Mouse (Mus musculus): ENCODE data around the gene Ralgds.
"Not testable (repeated sequence)": the region's sequence is repeated elsewhere in the genome, so short reads cannot be mapped to it uniquely, and the experiment has no call there.

Gene Ralgds

DNA sequence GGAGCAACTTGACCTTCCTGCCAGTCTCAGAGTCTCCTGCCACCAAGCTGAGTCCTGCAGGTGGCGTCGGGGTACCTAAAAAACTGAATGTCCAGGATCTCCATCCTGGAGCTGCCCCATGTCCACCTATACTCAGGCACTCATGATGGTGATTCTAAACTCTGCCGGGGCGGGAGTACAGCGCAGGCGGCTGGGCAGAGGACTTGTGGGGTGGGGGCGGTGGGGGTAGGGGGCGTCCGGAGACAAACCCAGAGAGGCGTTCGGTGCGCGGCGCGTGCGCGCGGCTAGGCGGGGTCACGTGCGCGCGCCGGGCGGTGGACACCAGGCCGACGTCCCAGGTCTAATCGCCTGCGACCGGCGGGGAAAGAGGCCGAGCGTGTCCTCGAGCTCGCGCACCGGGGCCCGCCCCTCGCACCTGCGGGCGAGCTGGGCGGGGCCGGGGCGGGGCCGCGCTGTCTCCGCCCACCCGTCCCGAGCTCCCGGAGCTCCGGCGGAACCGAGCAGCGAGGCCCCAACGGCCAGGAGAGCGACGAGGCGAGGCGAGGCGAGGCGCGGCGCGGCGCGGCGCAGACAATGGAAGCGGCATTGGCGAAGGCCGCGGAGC is at the start of gene Ralgds:
Gene Ralgds, plus strand, starts transcription at position 328 of the 604 bp plus-strand sequence.
- peak in 1 of 2 experiments; percentile 53 for DNase-seq (ENCODE audit: low spot score in 2 of 2)

DNA sequence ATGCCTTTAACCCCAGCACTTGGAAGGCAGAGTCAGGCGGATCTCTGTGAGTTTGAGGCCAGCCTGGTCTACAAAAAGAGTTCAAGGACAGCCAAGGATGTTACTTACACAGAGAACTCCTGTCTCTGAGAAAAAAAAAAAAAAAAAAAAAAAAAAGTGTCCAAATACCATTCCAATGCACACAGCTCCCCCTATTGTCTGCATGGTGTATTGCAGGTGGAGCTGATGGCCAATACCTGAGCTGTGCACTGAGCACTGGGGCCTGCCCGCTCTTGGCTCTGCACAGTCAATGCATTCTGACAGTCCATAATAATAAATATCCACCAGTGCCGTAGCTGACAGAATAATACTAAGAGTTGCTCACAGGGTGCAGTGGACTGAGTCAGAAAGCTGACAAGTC is 49.0 kb upstream of the Ralgds start:
- DNase-seq (ENCODE audit: low spot score in 2 of 2): peak; percentile 33 to 68

DNA sequence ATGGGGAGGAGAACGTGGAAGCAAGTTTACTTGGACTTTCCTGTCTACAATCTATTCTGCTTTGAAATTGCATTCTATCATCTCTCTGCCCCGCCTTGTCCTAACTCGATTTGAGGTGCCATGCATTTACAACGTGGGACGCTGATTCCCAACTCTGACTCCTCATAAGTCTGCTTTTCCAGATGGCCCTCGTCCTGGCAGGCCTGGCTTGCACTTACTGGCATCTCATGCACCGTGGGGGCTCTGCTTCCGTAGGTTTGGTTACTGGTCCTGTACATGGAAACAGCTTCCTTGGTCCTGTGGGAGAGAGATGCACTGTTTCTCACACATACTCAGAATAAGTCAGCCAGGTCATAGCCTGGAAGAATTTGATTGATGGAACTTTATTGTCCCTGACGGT is 48.0 kb upstream of the Ralgds start:
- DNase-seq (ENCODE audit: low spot score in 2 of 2): no peak

DNA sequence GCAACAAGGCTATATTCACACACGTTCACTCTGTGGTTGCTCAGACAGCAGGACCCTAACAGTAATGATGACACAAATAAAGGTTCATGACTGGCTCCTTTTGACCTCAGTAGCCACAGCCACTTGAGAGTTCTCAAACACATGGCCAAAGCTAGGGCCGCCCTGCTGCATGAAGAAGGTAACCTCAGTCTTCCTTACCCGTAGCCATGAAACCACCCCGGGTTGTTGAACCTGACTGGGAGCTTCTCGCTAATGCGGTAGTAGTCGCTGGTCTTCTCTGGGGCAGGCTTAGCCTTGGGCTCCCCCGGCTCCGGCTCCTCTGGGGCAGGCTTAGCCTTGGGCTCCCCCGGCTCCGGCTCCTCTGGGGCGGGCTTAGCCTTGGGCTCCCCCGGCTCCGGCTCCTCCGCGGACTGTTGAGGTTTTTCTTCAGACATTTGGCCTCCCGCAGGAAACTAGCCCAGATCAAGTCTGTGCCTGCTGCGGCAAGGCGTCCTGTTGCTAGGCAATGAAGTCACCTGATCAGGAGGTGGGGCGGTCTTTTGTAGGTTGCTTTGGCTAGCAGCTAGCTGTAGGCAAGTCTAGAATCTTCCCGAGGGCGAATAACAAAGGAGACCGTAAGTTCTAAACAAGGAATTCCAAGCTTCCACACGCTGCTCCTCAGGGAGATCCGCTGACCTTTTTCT is 46.9 kb upstream of the Ralgds start, which contains the start of gene 1700007K13Rik:
Gene 1700007K13Rik, minus strand, starts transcription at position 497 of the 683 bp plus-strand sequence.
- peak; percentile 31 to 39 for DNase-seq (ENCODE audit: low spot score in 2 of 2)

DNA sequence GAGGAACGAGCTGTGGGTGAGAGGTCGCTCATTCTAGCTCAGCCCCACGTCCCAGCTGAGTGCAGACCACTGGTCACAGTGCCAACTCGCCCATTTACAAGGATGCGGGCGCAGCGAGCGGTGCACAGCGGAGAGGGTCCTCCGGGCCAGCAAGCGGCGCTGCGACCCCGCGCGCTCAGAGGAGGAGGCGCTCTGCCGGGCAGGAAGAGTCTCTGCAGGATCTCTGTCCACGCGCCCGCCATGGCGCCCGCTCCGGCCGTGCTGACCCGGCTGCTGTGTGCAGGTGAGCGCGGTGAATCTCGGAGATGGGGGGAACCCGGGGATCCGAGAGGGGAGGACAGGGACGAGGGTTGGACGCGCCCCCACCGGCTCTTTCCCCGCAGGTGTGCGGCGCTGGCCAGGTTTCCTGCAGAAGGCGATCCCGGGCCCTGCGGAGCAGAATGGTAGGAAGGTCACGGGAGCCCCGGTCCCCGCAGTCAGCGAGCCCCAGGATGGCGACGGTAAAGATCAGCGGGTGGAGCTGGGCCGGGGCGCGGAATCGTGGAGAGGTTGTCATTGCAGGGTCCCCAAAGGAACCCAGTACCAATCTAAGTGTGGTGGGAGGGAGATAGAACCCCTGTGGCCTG is 45.0 kb upstream of the Ralgds start, which contains the start of gene Mrps2:
Gene Mrps2, plus strand, starts transcription at position 207 of the 626 bp plus-strand sequence.
- peak; percentile 40 to 80 for DNase-seq (ENCODE audit: low spot score in 2 of 2)

DNA sequence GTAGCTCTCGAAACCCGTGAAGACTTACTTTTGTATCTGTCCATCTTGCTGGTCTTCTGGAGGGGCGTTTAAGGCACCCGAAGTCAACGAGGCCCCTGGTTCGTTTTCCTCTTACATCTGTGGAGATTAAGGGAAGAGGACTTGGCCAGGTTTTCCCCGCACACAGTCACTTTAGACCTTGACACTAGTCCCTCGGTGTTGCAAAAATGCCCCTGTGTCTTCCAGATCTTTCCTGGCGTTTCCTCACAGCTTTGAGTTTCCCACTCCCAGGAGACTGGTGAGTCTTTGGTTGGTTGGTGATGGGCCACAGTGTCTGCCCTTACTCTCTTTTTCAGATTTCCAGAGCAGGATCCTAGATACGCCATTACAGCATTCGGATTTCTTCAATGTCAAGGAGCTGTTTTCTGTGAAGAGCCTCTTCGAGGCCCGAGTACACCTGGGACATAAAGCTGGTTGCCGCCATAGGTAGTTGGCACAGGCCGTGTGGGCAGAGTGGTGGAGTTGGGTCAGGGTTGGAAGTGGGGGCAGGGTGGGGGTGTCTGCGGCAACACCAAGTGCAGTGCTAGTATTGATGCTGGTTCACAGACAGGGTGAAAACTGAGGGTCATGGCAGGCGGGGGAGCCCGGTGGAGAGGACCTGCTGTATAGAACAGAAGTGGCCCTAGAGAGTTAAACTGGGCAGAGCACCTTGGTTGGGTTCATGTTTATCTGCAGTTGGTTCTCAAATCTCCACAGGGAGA is 44.3 kb upstream of the Ralgds start:
- DNase-seq (ENCODE audit: low spot score in 2 of 2): no peak

DNA sequence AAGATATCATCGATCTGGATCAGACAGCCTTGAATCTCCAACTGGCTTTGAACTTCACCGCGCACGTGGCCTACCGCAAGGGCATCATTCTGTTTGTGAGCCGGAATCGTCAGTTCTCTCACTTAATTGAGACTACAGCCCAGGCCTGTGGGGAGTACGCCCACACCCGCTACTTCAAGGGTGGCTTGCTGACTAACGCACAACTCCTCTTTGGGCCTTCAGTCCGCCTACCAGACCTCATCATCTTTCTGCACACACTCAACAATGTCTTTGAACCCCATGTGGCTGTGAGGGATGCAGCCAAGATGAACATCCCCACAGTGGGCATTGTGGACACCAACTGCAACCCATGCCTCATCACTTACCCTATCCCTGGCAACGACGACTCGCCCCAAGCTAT is 43.5 kb upstream of the Ralgds start:
- no peak for DNase-seq (ENCODE audit: low spot score in 2 of 2)

DNA sequence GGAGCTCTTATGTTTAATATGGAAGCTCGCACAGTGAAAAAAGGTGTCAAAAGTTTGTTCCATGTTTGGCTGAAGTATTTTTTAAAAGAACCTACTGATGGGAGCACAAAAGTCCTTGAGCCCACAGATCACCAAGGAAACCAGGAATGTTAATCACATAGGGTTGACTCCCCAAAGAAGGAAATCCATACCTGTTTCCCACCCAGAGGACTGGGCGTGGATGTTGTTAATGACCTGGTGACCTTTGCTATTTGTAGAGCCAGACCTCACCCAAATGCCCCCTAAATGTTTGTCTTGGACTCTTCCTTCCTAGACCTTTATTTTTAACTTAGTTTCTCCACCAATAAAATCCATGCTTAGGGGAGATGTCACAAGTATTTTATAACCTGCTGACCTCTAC is 42.3 kb upstream of the Ralgds start:
- DNase-seq (ENCODE audit: low spot score in 2 of 2): no peak

DNA sequence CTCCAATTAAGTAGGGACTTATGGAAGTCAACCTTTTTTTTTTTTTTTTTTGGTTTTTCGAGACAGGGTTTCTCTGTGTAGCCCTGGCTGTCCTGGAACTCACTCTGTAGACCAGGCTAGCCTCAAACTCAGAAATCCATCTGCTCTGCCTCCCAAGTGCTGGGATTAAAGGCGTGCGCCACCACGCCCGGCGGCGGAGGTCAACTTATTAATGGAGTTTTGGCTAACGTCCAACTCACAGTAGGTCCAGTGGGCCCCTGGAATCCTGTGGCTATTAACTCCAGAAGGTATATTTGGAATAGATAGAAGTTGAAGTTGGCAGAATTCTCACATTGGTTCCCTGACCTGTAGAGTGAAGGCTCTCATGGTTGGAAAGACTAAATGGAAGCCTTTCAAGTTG is 40.9 kb upstream of the Ralgds start:
- not testable (repeated sequence) for DNase-seq (ENCODE audit: low spot score in 2 of 2)

DNA sequence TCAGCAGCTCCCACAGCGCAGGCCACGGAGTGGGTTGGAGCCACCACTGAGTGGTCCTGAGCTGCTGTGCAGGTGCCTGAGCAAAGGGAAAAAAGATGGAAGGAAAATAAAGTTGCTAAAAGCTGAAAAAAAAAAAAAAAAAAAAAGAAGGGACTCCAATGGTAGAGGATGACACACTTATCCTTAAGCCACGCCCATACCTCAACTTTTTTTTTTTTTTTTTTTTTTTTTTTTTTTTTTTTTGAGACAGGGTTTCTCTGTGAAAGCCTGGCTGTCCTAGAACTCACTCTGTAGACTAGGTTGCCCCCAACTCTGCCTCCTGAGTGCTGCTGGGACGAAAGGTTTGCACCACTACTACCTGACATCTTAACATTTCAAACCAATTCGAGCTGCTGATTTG is 34.9 kb upstream of the Ralgds start:
- DNase-seq (ENCODE audit: low spot score in 2 of 2): not testable (repeated sequence)

DNA sequence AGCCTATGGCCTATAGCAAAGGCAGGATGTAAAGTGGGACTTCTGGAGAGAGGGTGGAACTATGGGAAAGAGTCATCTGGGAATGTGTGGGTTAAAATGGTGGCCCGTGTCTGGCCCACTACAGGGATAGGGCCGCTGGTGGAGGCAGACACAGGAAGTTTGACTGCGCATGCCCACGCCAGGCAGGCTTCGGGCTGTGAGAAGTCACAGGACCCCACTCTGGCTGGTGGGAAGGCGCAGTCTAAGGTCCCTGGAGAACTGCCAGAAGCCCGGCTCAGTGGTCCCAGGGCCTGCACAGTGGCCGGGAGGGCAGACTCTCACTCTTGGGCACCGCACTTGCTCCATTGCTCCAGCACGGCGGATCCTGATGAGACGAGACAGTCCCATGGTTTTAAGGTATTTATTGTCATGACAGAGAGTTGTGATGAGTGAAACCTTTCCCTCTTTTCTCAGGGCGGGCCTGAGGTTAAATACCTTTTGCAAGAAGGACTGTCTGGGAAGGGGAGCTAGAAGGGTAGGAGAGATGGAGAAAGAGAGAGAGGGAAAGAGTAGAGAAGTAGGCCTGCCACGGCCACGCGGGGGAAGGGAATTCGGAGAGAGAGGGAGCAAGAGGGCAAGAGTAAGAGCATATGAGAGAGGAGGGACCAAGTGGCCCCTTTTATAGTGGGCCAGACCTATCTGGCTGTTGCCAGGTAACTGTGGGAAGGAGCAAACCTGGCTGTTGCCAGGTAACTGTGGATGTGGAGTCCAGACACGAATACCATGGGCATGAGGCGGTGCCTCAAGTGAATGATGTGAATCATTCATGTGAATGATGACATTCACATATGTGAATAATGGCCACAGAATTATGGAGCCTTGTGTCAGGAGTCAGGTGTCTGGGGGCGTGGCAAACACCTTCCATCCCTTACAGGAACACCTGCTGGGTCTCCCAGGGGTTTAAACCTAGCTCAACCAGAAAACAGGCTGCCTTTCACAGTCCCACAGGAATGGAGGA is 33.4 kb upstream of the Ralgds start:
- DNase-seq (ENCODE audit: low spot score in 2 of 2): no peak

DNA sequence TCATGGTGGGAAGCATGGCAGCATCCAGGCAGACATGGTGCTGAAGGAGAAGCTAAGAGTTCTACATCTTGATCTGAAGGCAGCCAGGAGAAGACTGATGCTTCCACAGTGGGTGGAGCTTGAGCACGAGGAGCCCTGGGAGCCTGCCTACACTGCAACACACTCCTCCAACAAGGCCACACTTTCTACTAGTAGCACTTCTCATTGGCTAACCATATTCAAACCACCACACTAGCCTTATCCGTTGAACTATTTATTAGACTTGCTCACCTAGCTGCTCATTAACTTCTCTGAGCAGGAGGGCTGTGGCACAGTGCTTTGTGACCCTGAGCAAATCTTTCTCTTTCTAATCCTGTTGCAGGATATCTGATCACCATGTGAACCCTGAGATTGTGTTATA is 29.1 kb upstream of the Ralgds start:
- no peak for DNase-seq (ENCODE audit: low spot score in 2 of 2)

DNA sequence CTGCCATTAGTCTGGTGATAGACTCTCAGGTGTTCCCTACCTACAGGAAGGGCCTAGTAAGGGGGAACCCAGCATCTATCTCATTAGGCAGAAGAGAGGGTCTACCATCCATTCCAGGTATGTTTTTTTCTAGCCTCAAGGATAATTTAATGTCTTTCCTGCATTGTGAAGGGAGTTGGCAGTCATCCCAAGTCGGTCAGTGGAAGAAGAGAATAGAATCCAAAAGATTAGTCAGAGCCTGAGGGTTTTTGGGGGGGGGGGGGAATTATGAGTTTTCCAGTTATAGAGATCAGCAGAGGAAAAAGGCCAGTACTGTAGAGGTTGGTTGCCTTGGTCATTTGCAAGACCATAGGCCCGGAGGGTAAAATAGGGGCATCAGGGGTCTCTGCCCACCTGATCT is 18.4 kb upstream of the Ralgds start:
- DNase-seq (ENCODE audit: low spot score in 2 of 2): no peak

DNA sequence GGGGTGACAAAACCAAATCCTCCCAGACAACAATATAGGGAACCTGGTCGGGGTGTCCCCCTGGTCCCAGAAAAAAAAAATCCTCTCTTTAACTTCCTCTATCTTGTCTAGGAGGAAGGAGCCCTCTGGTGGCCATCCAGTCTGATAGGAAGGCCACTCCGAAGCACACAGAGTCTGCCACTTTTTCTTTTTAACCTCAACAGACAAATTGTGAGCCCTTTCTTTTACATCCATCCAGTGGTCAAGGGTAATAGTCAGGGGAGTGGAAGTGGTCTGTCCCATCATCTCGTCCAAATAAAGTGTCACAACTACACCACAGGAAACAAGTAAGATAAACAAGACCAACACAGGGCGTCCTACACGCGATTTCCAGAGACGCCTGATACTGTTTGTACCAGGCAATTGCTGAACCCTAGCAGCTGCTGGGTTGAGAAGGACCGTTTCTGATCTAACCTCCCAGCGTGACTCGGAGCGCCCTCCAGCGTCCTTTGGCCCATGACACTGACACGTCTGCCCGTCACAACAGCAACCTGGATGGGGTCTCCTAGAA is 17.6 kb upstream of the Ralgds start:
- DNase-seq (ENCODE audit: low spot score in 2 of 2): no peak

DNA sequence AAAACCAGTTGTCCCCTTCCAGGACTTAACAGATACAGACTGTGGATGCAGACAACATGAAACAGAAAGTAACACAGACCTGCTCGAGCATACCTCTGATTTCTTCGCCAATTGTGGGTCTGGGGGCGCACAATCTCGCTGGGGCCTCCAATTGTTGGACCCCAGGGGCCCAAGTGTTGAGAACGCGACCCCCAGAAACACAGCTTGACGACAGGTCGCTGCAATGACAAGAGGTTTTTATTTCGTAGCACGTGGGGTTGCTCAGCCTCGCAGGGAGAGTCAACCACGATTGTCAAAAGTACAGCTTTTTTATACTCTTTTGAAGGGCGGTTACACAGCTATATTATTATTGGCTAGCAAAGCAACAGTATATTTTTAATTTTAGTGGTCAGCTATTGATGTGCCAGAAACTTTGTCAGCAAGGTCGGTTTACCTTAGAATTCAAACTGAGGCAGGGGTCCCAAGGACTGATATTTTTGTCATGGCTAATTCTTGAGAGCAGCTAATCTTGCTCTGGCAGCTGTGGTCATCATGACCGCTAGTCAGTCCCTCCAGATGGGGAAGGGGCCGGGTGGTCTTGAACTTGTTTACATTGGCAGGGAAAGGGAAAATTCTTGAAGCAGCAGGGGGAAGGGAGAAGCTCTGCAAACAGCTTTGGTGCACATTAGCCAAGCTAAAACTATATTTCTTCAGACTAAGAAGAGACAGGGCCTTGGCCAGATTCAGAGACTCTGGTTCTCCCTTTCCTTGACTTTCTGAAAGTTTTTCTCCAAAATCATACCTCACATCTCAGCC is 16.9 kb upstream of the Ralgds start:
- no peak for DNase-seq (ENCODE audit: low spot score in 2 of 2)

DNA sequence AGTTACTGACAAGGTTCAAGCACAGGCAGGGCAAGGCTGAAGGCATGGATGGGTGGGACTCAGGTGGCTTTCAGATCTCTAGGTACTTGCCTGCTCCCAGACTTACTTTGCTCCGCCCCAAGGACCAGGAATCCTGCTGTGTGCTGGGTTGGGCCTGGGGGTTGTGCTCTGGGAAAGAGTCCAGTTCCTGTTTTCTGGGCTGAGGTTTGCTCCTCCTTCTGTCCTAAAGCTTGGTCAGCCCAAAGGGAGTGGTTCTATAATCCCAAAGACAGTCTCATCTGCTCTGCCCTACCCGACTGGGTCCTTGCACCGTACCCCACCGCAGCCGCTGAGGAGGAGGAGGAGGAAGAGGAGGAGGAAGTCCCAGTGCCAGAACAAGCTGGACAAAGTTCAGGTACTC is 16.3 kb upstream of the Ralgds start, which contains the start of gene Gbgt1:
Gene Gbgt1, plus strand, starts transcription at position 221 of the 400 bp plus-strand sequence.
- no peak for DNase-seq (ENCODE audit: low spot score in 2 of 2)

DNA sequence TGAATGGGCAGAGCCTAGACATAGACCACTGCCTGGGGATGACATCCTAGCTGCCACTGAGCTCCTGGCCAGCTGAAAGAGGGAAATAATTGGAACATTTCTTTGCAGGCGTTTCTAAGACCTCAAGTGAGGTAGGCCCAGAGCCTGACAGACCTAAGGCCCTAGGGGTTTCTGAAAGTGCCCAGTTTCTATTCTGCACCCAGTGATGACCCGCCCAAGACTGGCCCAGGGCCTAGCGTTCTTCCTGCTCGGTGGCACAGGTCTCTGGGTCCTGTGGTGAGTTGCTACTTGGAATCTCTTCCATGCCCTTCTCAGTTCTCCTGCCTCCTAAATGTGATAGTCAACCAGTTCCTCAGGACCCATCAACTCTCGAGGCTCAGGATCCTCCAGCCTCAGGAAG is 15.4 kb upstream of the Ralgds start:
- DNase-seq (ENCODE audit: low spot score in 2 of 2): no peak

DNA sequence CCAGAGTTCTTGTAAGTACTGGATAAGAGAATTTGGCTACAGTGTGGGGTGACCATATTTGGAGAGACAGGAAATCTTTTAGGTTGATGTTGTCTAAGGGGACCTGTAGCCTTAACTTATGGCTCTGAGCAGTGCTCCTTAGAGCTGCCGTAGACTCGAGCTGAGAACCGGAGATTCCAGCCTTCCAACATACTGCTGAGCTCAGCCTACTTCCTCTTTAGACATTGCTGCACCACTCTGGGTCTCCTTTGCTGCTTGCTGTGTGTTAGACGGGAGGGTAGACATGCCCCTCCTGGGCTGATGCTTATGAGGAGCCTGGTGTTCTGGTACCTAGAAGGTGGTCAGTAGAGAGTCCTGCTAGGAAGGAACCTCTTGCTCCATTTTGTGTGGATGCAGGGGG is 14.5 kb upstream of the Ralgds start:
- no peak for DNase-seq (ENCODE audit: low spot score in 2 of 2)

DNA sequence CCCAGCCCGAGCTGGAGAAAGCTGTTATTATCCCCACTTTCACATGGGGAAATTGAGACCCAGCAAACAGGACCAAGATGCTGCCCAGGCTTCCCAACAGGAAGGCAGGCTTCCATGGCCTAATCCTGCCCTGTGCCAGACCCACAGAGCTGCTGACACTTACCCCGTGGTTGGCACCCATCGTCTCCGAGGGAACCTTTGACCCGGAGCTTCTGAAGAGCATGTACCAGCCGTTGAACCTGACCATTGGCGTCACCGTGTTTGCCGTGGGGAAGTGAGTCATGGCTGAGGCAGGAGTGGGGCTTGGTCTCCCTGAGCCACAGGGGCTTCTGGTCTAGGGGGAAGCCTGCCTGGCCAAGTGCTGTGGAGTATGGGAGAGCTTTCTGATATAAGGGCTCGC is 9.9 kb upstream of the Ralgds start:
- DNase-seq (ENCODE audit: low spot score in 2 of 2): no peak

DNA sequence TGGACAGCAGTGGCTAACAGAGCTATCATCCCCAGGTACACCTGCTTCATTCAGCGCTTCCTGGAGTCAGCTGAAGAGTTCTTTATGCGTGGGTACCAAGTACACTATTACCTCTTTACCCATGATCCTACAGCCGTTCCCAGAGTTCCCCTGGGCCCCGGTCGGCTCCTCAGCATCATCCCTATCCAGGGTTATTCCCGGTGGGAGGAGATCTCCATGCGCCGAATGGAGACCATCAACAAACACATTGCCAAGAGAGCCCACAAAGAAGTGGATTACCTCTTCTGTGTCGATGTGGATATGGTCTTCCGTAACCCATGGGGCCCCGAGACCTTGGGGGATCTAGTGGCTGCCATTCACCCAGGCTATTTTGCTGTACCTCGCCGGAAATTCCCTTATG is 8.2 kb upstream of the Ralgds start:
- DNase-seq (ENCODE audit: low spot score in 2 of 2): no peak

Data from thymus, postnatal 10 days (tissue).